Mouse (Mus musculus) megakaryocyte, embryonic 14.5 days (primary cell): ENCODE measurements around the gene Prkd1.

Experiments used
- FLI1 ChIP-seq: IDR thresholded peaks from 2 replicates; pipeline ENCODE4 v1.6.1; 2012; ENCODE audit warnings: low read length, inconsistent platforms, mixed read lengths
- GATA1 ChIP-seq: IDR thresholded peaks from 3 replicates; pipeline ENCODE4 v1.6.1; 2012; ENCODE audit warnings: mixed read lengths, low read length, inconsistent platforms, borderline replicate concordance

DNA sequence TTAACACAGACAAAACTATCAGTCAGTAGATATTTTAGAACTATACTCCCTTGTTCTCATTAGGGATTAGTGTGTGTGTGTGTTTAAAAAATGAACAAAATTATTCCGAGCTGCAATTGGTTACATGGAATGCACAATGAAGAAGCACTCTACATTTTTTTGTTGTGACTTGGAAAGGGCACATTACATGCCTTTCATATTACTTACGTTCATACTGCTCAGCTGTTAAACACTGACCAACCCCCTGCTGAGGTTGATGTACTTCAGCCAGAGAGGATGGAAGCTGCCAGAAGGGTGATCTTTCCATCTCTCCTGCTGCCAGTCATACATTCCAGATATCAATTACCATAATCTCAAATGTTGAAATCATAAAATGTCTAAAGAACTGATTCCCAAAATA lies 134.4 kb downstream of the Prkd1 start:
- TF ChIP-seq GATA1 (no peak), FLI1 (no peak)
